Comparison of ENCODE assay signal across 22 mouse cellular contexts in genomic region chr10:59235847-59236246, GRCm38 (mm10). TPM values are rescaled to one million over a fixed set of nuclear protein-coding genes. Genes with fewer than 3 reads are reported as not detected.
DNase-seq lines count a peak whose midpoint lies in the region; ATAC-seq and TF ChIP-seq lines count a peak whose summit lies in the region.
"Had no signal": no experiment of that assay in that cellular context is flagged by ENCODE, and none has a peak within 500 bp of the region (broad histone marks: within the 10 kb centered on the region; RNA-seq: fewer than 3 reads in every experiment).

No protein-coding gene starts in this region.

- no peak overlapping the region for H3K9ac ChIP-seq in midbrain, embryonic 11.5 days (ENCODE audit: low read length)
- no peak overlapping the region for H3K9ac ChIP-seq in midbrain, embryonic 15.5 days
- H3K9ac ChIP-seq: embryonic facial prominence, embryonic 13.5 days; embryonic facial prominence, embryonic 15.5 days; forebrain, embryonic 12.5 days had no signal

- H3K4me2 ChIP-seq in midbrain, embryonic 11.5 days = no peak overlapping the region
- no peak overlapping the region for H3K4me2 ChIP-seq in midbrain, embryonic 15.5 days
- H3K4me2 ChIP-seq: embryonic facial prominence, embryonic 13.5 days; embryonic facial prominence, embryonic 15.5 days; forebrain, embryonic 12.5 days had no signal

- no peak overlapping the region for H3K4me3 ChIP-seq in midbrain, embryonic 11.5 days (ENCODE audit: low read depth, low read length)
- no peak overlapping the region for H3K4me3 ChIP-seq in midbrain, embryonic 15.5 days
- H3K4me3 ChIP-seq in bone marrow macrophage, adult 2 months (ENCODE audit: insufficient read depth, low read length) = no peak overlapping the region
- H3K4me3 ChIP-seq in macrophage (ENCODE audit: inconsistent target) = no peak overlapping the region
- H3K4me3 ChIP-seq: embryonic facial prominence, embryonic 13.5 days; embryonic facial prominence, embryonic 15.5 days; erythroblast, embryonic 14.5 days; forebrain, embryonic 10.5 days; forebrain, embryonic 12.5 days had no signal

- no peaks in the 10 kb centered on the region for H3K9me3 ChIP-seq in midbrain, embryonic 11.5 days (ENCODE audit: control insufficient read depth, low read length)
- H3K9me3 ChIP-seq in midbrain, embryonic 15.5 days = no peaks in the 10 kb centered on the region
- H3K9me3 ChIP-seq: embryonic facial prominence, embryonic 13.5 days; embryonic facial prominence, embryonic 15.5 days; forebrain, embryonic 10.5 days; forebrain, embryonic 12.5 days; G1E had no signal

- intact Hi-C loops in left cerebral cortex, postnatal 14 days (cut with DNase I) = no loop called here

- H3K4me1 ChIP-seq in midbrain, embryonic 11.5 days (ENCODE audit: control insufficient read depth, insufficient read depth, low read length) = no peaks in the 10 kb centered on the region
- no peaks in the 10 kb centered on the region for H3K4me1 ChIP-seq in midbrain, embryonic 15.5 days
- H3K4me1 ChIP-seq in bone marrow macrophage, adult 2 months (ENCODE audit: control insufficient read depth, insufficient read depth, low read length) = peaks cover 41% of the 10 kb centered on the region
- H3K4me1 ChIP-seq: forebrain, embryonic 10.5 days; forebrain, embryonic 12.5 days had no signal

- TF ChIP-seq POLR2A in bone marrow macrophage, adult 2 months (IDR thresholded peaks at IDR 0.05; ENCODE audit: borderline replicate concordance, low read depth, low read length) = no peak

- no peaks in the 10 kb centered on the region for H3K27me3 ChIP-seq in midbrain, embryonic 11.5 days (ENCODE audit: control insufficient read depth, insufficient read depth, low read length)
- H3K27me3 ChIP-seq in midbrain, embryonic 15.5 days (replicated peaks) = no peaks in the 10 kb centered on the region
- H3K27me3 ChIP-seq: embryonic facial prominence, embryonic 13.5 days; embryonic facial prominence, embryonic 15.5 days; forebrain, embryonic 12.5 days; Patski had no signal

- WGBS in midbrain, embryonic 11.5 days = 60% methylated on average over 4 of the region's 4 CpGs
- 58% methylated on average over 4 of the region's 4 CpGs for WGBS in midbrain, embryonic 15.5 days
- 56% methylated on average over 4 of the region's 4 CpGs for whole genome bisulfite sequencing in macrophage (ENCODE audit: missing documents)

- H3K79me2 ChIP-seq in macrophage (ENCODE audit: inconsistent target) = no peaks in the 10 kb centered on the region

- no peaks in the 10 kb centered on the region for H3K36me3 ChIP-seq in midbrain, embryonic 11.5 days (ENCODE audit: control insufficient read depth, insufficient read depth, low read length)
- H3K36me3 ChIP-seq in midbrain, embryonic 15.5 days (replicated peaks) = no peaks in the 10 kb centered on the region
- H3K36me3 ChIP-seq in macrophage (ENCODE audit: inconsistent target) = no peaks in the 10 kb centered on the region
- H3K36me3 ChIP-seq: embryonic facial prominence, embryonic 13.5 days; embryonic facial prominence, embryonic 15.5 days; forebrain, embryonic 10.5 days; forebrain, embryonic 12.5 days; G1E had no signal

- no peak overlapping the region for H3K27ac ChIP-seq in midbrain, embryonic 11.5 days (ENCODE audit: low read depth, low read length)
- H3K27ac ChIP-seq in midbrain, embryonic 15.5 days = no peak overlapping the region
- peak overlapping the region; percentile 93 for H3K27ac ChIP-seq in bone marrow macrophage, adult 2 months (ENCODE audit: insufficient read depth, low read depth, low read length)
- H3K27ac ChIP-seq in macrophage = peak overlapping the region; percentile 62
- H3K27ac ChIP-seq: embryonic facial prominence, embryonic 13.5 days; embryonic facial prominence, embryonic 15.5 days; forebrain, embryonic 10.5 days; forebrain, embryonic 12.5 days had no signal

- ATAC-seq in midbrain, embryonic 11.5 days (ENCODE audit: low FRiP score) = no peak
- no peak for ATAC-seq in midbrain, embryonic 15.5 days (replicated peaks)
- ATAC-seq: activated CD4-positive, CD25-positive, alpha-beta regulatory T cell, adult 4 months; forebrain, embryonic 14.5 days; forebrain, embryonic 16.5 days; Patski had no signal

- DNase-seq in midbrain, embryonic 11.5 days (ENCODE audit: low spot score, missing footprints) = peak; percentile 76
- DNase-seq in spleen, postnatal 4 days (ENCODE audit: low spot score in 2 of 2) = no peak
- DNase-seq in left cerebral cortex, postnatal 14 days (ENCODE audit: low spot score in 2 of 2) = no peak
- no peak for DNase-seq in thymus, postnatal 36 days
- DNase-seq: cerebellum, adult 11-12 months; cerebellum, adult 2 months; cerebellum, adult 9-10 months; cerebellum, postnatal 10 days; cerebellum, postnatal 25 days had no signal

- no peak for TF ChIP-seq CTCF in bone marrow macrophage, adult 2 months (IDR thresholded peaks at IDR 0.05; ENCODE audit: low read depth, low read length)

RNA-seq across cellular contexts. Expression of gene Sowahc, which starts 14.1 kb away (rescaled TPM):
- polyA plus RNA-seq in midbrain, embryonic 11.5 days (2014; fragmentation: Nextera tagmentation; extraction: Ambion mirVana) = 10.0 and 14.3 TPM in 2 replicates
- polyA plus RNA-seq in midbrain, embryonic 15.5 days (2015; fragmentation: Nextera tagmentation; extraction: Ambion mirVana) = 17.5 and 19.0 TPM in 2 replicates
- 7.8 and 8.3 TPM in 2 replicates for polyA plus RNA-seq in bone marrow macrophage, adult 2 months (2012; ENCODE audit: insufficient read depth, insufficient read length, missing spikeins)
- total RNA-seq in macrophage (2018; cell fraction: chromatin; rRNA removed) = 100 to 1,000 TPM in 6 of 26 experiments, 10 to 100 TPM in 20; 14.5 to 135 (median 64.2) TPM
- total RNA-seq in macrophage (2018; cell fraction: cytosol; rRNA removed) = 100 to 1,000 TPM in 6 of 26 experiments, 10 to 100 TPM in 20; 10.2 to 171 (median 41.6) TPM
- 100 to 1,000 TPM in 18 of 26 experiments, 10 to 100 TPM in 8; 19.9 to 213 (median 131) TPM for total RNA-seq in macrophage (2018; cell fraction: nucleus; rRNA removed)
- polyA plus RNA-seq in macrophage (2018) = 4.8 to 13.0 TPM (median 11.4 TPM) in 3 replicates
- 1 to 10 TPM; 7.9 to 9.7 TPM for total RNA-seq in left cerebral cortex, postnatal 14 days (2021)
- polyA plus RNA-seq: erythroblast, embryonic 14.5 days had no signal

RNA-seq across cellular contexts. Expression of gene Sept10, which starts 14.2 kb away (rescaled TPM):
- polyA plus RNA-seq in midbrain, embryonic 11.5 days (2014; fragmentation: Nextera tagmentation; extraction: Ambion mirVana) = 28.8 and 29.3 TPM in 2 replicates
- polyA plus RNA-seq in midbrain, embryonic 15.5 days (2015; fragmentation: Nextera tagmentation; extraction: Ambion mirVana) = 11.5 and 13.4 TPM in 2 replicates
- polyA plus RNA-seq in bone marrow macrophage, adult 2 months (2012; ENCODE audit: insufficient read depth, insufficient read length, missing spikeins) = 14.7 and 18.1 TPM in 2 replicates
- 10 to 100 TPM in 19 of 26 experiments, 1 to 10 TPM in 7; 7.7 to 21.8 (median 14.4) TPM for total RNA-seq in macrophage (2018; cell fraction: chromatin; rRNA removed)
- 10 to 100 TPM in 5 of 26 experiments, 1 to 10 TPM in 21; 6.5 to 11.9 (median 7.7) TPM for total RNA-seq in macrophage (2018; cell fraction: cytosol; rRNA removed)
- total RNA-seq in macrophage (2018; cell fraction: nucleus; rRNA removed) = 10 to 100 TPM in 15 of 26 experiments, 1 to 10 TPM in 11; 6.0 to 20.0 (median 10.2) TPM
- polyA plus RNA-seq in macrophage (2018) = 5.6 to 10.3 TPM (median 8.2 TPM) in 3 replicates
- 1 to 10 TPM; 7.4 to 9.5 TPM for total RNA-seq in left cerebral cortex, postnatal 14 days (2021)
- polyA plus RNA-seq: erythroblast, embryonic 14.5 days had no signal

Comparison
In these comparisons a context has a peak if more than half of its experiments do, and no peak if none do; other contexts are left out.
1. H3K27ac ChIP-seq: peak in bone marrow macrophage, adult 2 months (single experiment) and macrophage (single experiment); none in midbrain, embryonic 11.5 days (single experiment) and midbrain, embryonic 15.5 days (single experiment).